Mouse (Mus musculus): ENCODE data around the gene Asrgl1.

DNA sequence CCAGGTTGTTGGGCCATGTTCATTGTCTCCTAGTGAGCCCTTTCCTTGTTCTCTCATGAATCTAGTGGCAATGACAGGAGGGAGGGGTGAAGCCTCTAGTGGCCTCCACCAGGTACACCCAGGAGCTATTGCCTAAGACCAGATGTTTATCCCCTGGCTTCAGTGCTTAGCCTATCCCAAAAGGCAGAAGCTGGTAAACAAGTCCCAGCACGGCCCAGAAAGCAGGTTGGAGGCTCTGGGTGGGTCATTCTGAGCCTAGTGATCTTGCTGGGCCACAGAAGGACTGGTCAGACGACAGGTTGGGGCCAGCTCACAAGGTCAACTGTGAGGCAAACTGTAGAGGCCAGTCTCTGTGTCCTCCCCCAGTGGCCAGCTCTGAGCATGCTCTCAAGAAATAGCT lies 44.7 kb downstream of the Asrgl1 start:
- TF ChIP-seq CTCF (IDR thresholded peaks at IDR 0.05; ENCODE audit: low read depth, low read length) (peak; percentile 16; the same call in 1 of the 2 replicates), POLR2A (IDR thresholded peaks at IDR 0.05; ENCODE audit: extremely low read depth, insufficient read depth, low read length) (no peak)

All from liver, adult 2 months (tissue).